Mouse (Mus musculus): ENCODE results near the gene Oprm1.

- TF ChIP-seq POLR2A (IDR thresholded peaks at IDR 0.05; ENCODE audit: insufficient read length, low read depth) (no peak), USF1 (IDR thresholded peaks at IDR 0.05; ENCODE audit: low read depth) (no peak), REST (IDR thresholded peaks at IDR 0.05; ENCODE audit: insufficient read depth, insufficient read length) (no peak), SRF (IDR thresholded peaks at IDR 0.05; ENCODE audit: control insufficient read depth, insufficient read length, low read depth) (no peak)
Measured at GRCm38 (mm10) chr10:6758206-6758605, at the start of gene Oprm1.
